In the genomic region with DNA sequence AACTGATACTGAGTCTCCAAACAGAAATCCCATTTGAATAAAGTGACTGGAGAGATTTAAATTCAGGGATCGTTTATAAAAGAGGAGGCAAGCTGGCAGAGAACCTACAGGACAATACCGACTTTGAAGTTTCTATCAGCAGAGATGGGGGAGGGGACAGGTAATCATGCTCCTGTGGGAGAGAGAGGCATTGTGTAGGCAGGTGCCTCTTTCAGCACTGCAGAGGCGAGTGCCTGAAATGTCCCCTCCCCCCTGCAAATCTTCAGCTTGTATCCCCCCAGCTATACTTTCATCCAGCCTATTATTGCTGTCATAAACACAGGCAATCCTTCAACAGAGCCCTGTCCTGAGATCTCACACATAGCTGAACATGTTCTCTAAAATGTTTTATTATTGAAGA, we compare ENCODE assay signal across 21 mouse cellular contexts. TPM values are rescaled to one million over a fixed set of nuclear protein-coding genes. Genes with fewer than 3 reads are reported as not detected.
A peak's percentile ranks its signal among the peaks of the same experiment; 100 is the strongest.
DNase-seq lines count a peak whose midpoint lies in the region; ATAC-seq and TF ChIP-seq lines count a peak whose summit lies in the region.
"Had no signal": no experiment of that assay in that cellular context is flagged by ENCODE, and none has a peak within 500 bp of the region (broad histone marks: within the 10 kb centered on the region; RNA-seq: fewer than 3 reads in every experiment).

No protein-coding gene starts in this region.

- no peaks in the 10 kb centered on the region for H3K4me1 ChIP-seq in hindbrain, embryonic 16.5 days (ENCODE audit: control insufficient read depth, insufficient read depth, low read depth, low read length)
- no peaks in the 10 kb centered on the region for H3K4me1 ChIP-seq in hindbrain, postnatal 0 days (ENCODE audit: insufficient read depth, low read length)
- H3K4me1 ChIP-seq in liver, postnatal 0 days (ENCODE audit: insufficient read depth), result peaks cover 42% of the 10 kb centered on the region
- peaks cover 5% of the 10 kb centered on the region; the same call in 1 of the 2 replicates for H3K4me1 ChIP-seq in midbrain, embryonic 16.5 days (ENCODE audit: control insufficient read depth, insufficient read depth, low read length)
- H3K4me1 ChIP-seq: forebrain, embryonic 15.5 days; heart, embryonic 15.5 days had no signal

- no peak for TF ChIP-seq CTCF in hindbrain, postnatal 0 days (IDR thresholded peaks at IDR 0.05; ENCODE audit: low read depth)
- TF ChIP-seq CTCF in liver, postnatal 0 days (IDR thresholded peaks at IDR 0.05; ENCODE audit: low read depth), result no peak
- no peak for TF ChIP-seq CTCF in brain, embryonic 14.5 days (IDR thresholded peaks at IDR 0.05; ENCODE audit: borderline replicate concordance, extremely low read depth, insufficient read depth, insufficient read length)

- H3K27ac ChIP-seq in hindbrain, embryonic 16.5 days (ENCODE audit: low read depth, low read length), result no peak overlapping the region
- H3K27ac ChIP-seq in hindbrain, postnatal 0 days, result no peak overlapping the region
- H3K27ac ChIP-seq in liver, postnatal 0 days (ENCODE audit: low read depth), result peak overlapping the region; percentile 55
- H3K27ac ChIP-seq in midbrain, embryonic 16.5 days (ENCODE audit: low read length), result no peak overlapping the region
- H3K27ac ChIP-seq: embryonic facial prominence, embryonic 10.5 days; forebrain, embryonic 15.5 days; heart, embryonic 10.5 days; heart, embryonic 15.5 days; hindbrain, embryonic 13.5 days had no signal

- ATAC-seq in hindbrain, embryonic 16.5 days, result 0 out of 2 replicates have a peak, but pooled peaks have one; percentile 24
- ATAC-seq in hindbrain, postnatal 0 days, result no peak
- no peak for ATAC-seq in liver, postnatal 0 days
- ATAC-seq in midbrain, embryonic 16.5 days, result peak; percentile 52
- ATAC-seq: activated CD4-positive, CD25-positive, alpha-beta regulatory T cell, adult 4 months; forebrain, embryonic 15.5 days; Patski had no signal

- no peak overlapping the region for H3K4me2 ChIP-seq in hindbrain, embryonic 16.5 days (ENCODE audit: low read length)
- no peak overlapping the region for H3K4me2 ChIP-seq in hindbrain, postnatal 0 days (ENCODE audit: low read depth, low read length)
- H3K4me2 ChIP-seq in liver, postnatal 0 days (ENCODE audit: low read depth, low read length), result no peak overlapping the region
- no peak overlapping the region for H3K4me2 ChIP-seq in midbrain, embryonic 16.5 days (ENCODE audit: low read length)
- H3K4me2 ChIP-seq: forebrain, embryonic 15.5 days; heart, embryonic 15.5 days; hindbrain, embryonic 13.5 days had no signal

- no peak overlapping the region for H3K4me3 ChIP-seq in hindbrain, embryonic 16.5 days (ENCODE audit: low read length)
- H3K4me3 ChIP-seq in hindbrain, postnatal 0 days (ENCODE audit: low read length), result no peak overlapping the region
- H3K4me3 ChIP-seq in liver, postnatal 0 days (ENCODE audit: low read depth, low read length), result no peak overlapping the region
- H3K4me3 ChIP-seq in midbrain, embryonic 16.5 days (ENCODE audit: low read depth, low read length), result no peak overlapping the region
- H3K4me3 ChIP-seq: embryonic facial prominence, embryonic 10.5 days; forebrain, embryonic 15.5 days; heart, embryonic 10.5 days; heart, embryonic 15.5 days; hindbrain, embryonic 13.5 days had no signal

- TF ChIP-seq POLR2A in brain, embryonic 14.5 days (IDR thresholded peaks at IDR 0.05; ENCODE audit: borderline replicate concordance, extremely low read depth, insufficient read depth, insufficient read length, poor library complexity, severe bottlenecking), result no peak

- H3K27me3 ChIP-seq in hindbrain, embryonic 16.5 days (replicated peaks; ENCODE audit: control insufficient read depth, insufficient read depth, low read length), result no peaks in the 10 kb centered on the region
- no peaks in the 10 kb centered on the region for H3K27me3 ChIP-seq in hindbrain, postnatal 0 days (ENCODE audit: insufficient read depth, low read length)
- H3K27me3 ChIP-seq in liver, postnatal 0 days (ENCODE audit: insufficient read depth, low read length), result no peaks in the 10 kb centered on the region
- H3K27me3 ChIP-seq in midbrain, embryonic 16.5 days (ENCODE audit: control insufficient read depth, insufficient read depth, low read depth, low read length), result no peaks in the 10 kb centered on the region
- H3K27me3 ChIP-seq: CH12.LX; forebrain, embryonic 15.5 days; heart, embryonic 15.5 days; hindbrain, embryonic 13.5 days; Patski had no signal

- TF ChIP-seq EP300 in liver, postnatal 0 days (IDR thresholded peaks at IDR 0.05; ENCODE audit: low read depth), result no peak

- WGBS in hindbrain, embryonic 16.5 days, result 45% methylated on average over 3 of the region's 3 CpGs
- WGBS in hindbrain, postnatal 0 days, result 46% methylated on average over 3 of the region's 3 CpGs
- 54% methylated on average over 3 of the region's 3 CpGs for WGBS in liver, postnatal 0 days (ENCODE audit: insufficient replicate concordance)
- 23% methylated on average over 3 of the region's 3 CpGs for WGBS in midbrain, embryonic 16.5 days

- peaks cover 4% of the 10 kb centered on the region; the same call in 1 of the 2 replicates for H3K36me3 ChIP-seq in hindbrain, embryonic 16.5 days (ENCODE audit: control insufficient read depth, insufficient read depth, low read length)
- H3K36me3 ChIP-seq in hindbrain, postnatal 0 days (ENCODE audit: insufficient read depth, low read length), result peaks cover 10% of the 10 kb centered on the region; the same call in 1 of the 2 replicates
- peaks cover 50% of the 10 kb centered on the region for H3K36me3 ChIP-seq in liver, postnatal 0 days (replicated peaks; ENCODE audit: insufficient read depth, low read length)
- H3K36me3 ChIP-seq in midbrain, embryonic 16.5 days (ENCODE audit: control insufficient read depth, insufficient read depth, low read length), result peaks cover 12% of the 10 kb centered on the region
- H3K36me3 ChIP-seq: heart, embryonic 15.5 days had no signal

- no peaks in the 10 kb centered on the region for H3K9me3 ChIP-seq in hindbrain, embryonic 16.5 days (ENCODE audit: control insufficient read depth, low read length)
- H3K9me3 ChIP-seq in hindbrain, postnatal 0 days (ENCODE audit: low read length), result no peaks in the 10 kb centered on the region
- no peaks in the 10 kb centered on the region for H3K9me3 ChIP-seq in liver, postnatal 0 days (ENCODE audit: low read length)
- no peaks in the 10 kb centered on the region for H3K9me3 ChIP-seq in midbrain, embryonic 16.5 days (replicated peaks; ENCODE audit: control insufficient read depth, low read length, poor library complexity, severe bottlenecking)
- H3K9me3 ChIP-seq: embryonic facial prominence, embryonic 10.5 days; forebrain, embryonic 15.5 days; heart, embryonic 10.5 days; heart, embryonic 15.5 days; hindbrain, embryonic 13.5 days had no signal

- no peak for DNase-seq in hindbrain, postnatal 0 days (ENCODE audit: low spot score)
- DNase-seq in liver, postnatal 0 days, result no peak
- no peak for DNase-seq in liver
- DNase-seq in brain, embryonic 14.5 days (ENCODE audit: low read depth), result peak; percentile 28
- DNase-seq in layer of hippocampus, postnatal 25 days (ENCODE audit: extremely low spot score in 1 of 2, low spot score in 1 of 2), result no peak
- DNase-seq: adrenal gland, postnatal 14 days; cerebellum, adult 2 months; cerebellum, postnatal 10 days; gastrocnemius, postnatal 36 days; heart, adult 18-20 months; heart, postnatal 14 days had no signal

- no peak overlapping the region for H3K9ac ChIP-seq in hindbrain, embryonic 16.5 days (ENCODE audit: low read depth, low read length)
- no peak overlapping the region for H3K9ac ChIP-seq in hindbrain, postnatal 0 days (replicated peaks; ENCODE audit: low read length)
- no peak overlapping the region for H3K9ac ChIP-seq in liver, postnatal 0 days (replicated peaks)
- H3K9ac ChIP-seq in midbrain, embryonic 16.5 days (ENCODE audit: low read depth, low read length), result no peak overlapping the region
- H3K9ac ChIP-seq: forebrain, embryonic 15.5 days; heart, embryonic 15.5 days; hindbrain, embryonic 13.5 days had no signal

RNA-seq across cellular contexts. Expression of gene Slc22a23, which starts 43.4 kb away (rescaled TPM):
- polyA plus RNA-seq in hindbrain, embryonic 16.5 days (2015; fragmentation: Nextera tagmentation; extraction: Ambion mirVana), result 14.9 and 15.6 TPM in 2 replicates
- total RNA-seq in hindbrain, postnatal 0 days (2014; rRNA removed), result 118 and 136 TPM in 2 replicates
- 12.4 and 12.9 TPM in 2 replicates for polyA plus RNA-seq in hindbrain, postnatal 0 days (2015; fragmentation: Nextera tagmentation; extraction: Ambion mirVana)
- polyA plus RNA-seq in liver, postnatal 0 days (2015; fragmentation: Nextera tagmentation; extraction: Ambion mirVana), result 6.6 and 7.0 TPM in 2 replicates
- 67.8 and 87.6 TPM in 2 replicates for polyA plus RNA-seq in brain, embryonic 14.5 days (2012; rRNA removed)
- 15.2 and 16.2 TPM in 2 replicates for polyA plus RNA-seq in midbrain, embryonic 16.5 days (2015; fragmentation: Nextera tagmentation; extraction: Ambion mirVana)
- 10 to 100 TPM; 43.3 to 43.7 TPM for total RNA-seq in layer of hippocampus, postnatal 25 days (2021)

Comparison
In these comparisons a context has a peak if more than half of its experiments do, and no peak if none do; other contexts are left out.
1. ATAC-seq: peak in hindbrain, embryonic 16.5 days (single experiment) and midbrain, embryonic 16.5 days (single experiment); none in hindbrain, postnatal 0 days (single experiment) and liver, postnatal 0 days (single experiment).